Mouse (Mus musculus) heart, adult 2 months (tissue): ENCODE data around the gene 6430628N08Rik. TPM values are rescaled to one million over a fixed set of nuclear protein-coding genes. Genes with fewer than 3 reads are reported as not detected.

Experiments
- DNase-seq, 2 experiments: peaks; one replicate each; pipeline ENCODE4 v3.0.0; 2021
- H3K27ac ChIP-seq: fragments of 200-600 bp; 2 replicates; pipeline ENCODE4 v1.8.1; 2022
- H3K27me3 ChIP-seq: fragments of 200-500 bp; 2 replicates; pipeline ENCODE4 v1.6.1; 2012; ENCODE audit warnings: mild to moderate bottlenecking, low read length, inconsistent platforms, mixed read lengths; ENCODE audit not compliant: control insufficient read depth, insufficient read depth
- H3K36me3 ChIP-seq: fragments of 200-500 bp; 2 replicates; pipeline ENCODE4 v1.6.1; 2012; ENCODE audit warnings: low read length, inconsistent platforms; ENCODE audit not compliant: control insufficient read depth, insufficient read depth
- H3K4me1 ChIP-seq: fragments of 200-500 bp; 2 replicates; pipeline ENCODE4 v1.6.1; 2011; ENCODE audit warnings: low read length; ENCODE audit not compliant: control insufficient read depth, insufficient read depth
- H3K4me3 ChIP-seq: fragments of 200-600 bp; 2 replicates; pipeline ENCODE4 v1.8.1; 2022
- H3K79me2 ChIP-seq: fragments of 200-500 bp; replicated peaks from 2 replicates; pipeline ENCODE4 v1.6.1; 2012; ENCODE audit warnings: mild to moderate bottlenecking, inconsistent platforms, low read length, moderate library complexity, mixed read lengths; ENCODE audit not compliant: control insufficient read depth, insufficient read depth
- H3K9ac ChIP-seq: fragments of 200-500 bp; 2 replicates; pipeline ENCODE4 v1.6.1; 2012; ENCODE audit warnings: low read depth, mild to moderate bottlenecking, control low read depth, inconsistent platforms, low read length, mixed read lengths
- CTCF ChIP-seq: fragments of 200-600 bp; IDR thresholded peaks from 2 replicates; pipeline ENCODE4 v1.8.1; 2022; ENCODE audit warnings: antibody characterized with exemption, mild to moderate bottlenecking, moderate library complexity
- EP300 ChIP-seq: fragments of 200-500 bp; IDR thresholded peaks from 2 replicates; pipeline ENCODE4 v1.6.1; 2011; ENCODE audit warnings: low read depth, low read length, control low read depth; ENCODE audit not compliant: insufficient read depth
- POLR2A ChIP-seq: fragments of 200-500 bp; IDR thresholded peaks from 2 replicates; pipeline ENCODE4 v1.6.1; 2011; ENCODE audit warnings: mild to moderate bottlenecking, low read depth, low read length, control low read depth; ENCODE audit not compliant: insufficient read depth
- WGBS: fragments of 180-500 bp; shearing (Covaris S2); methylation state at CpG from one replicate; pipeline ENCODE4 v1.1.7; 2018; 5-methylcytosine and 5-hydroxymethylcytosine counted together
- intact Hi-C: fragments of 180-260 bp; cut with DNase I; formaldehyde crosslinking; loops from one replicate; pipeline ENCODE4 v1.15.1; 2025
- polyA plus RNA-seq: library from polyadenylated mRNA; depleted of rRNA; stranded (reverse); fragments of >200 nt; gene quantifications from 2 replicates; pipeline ENCODE4 v1.2.3, GENCODE M21; 2012
- total RNA-seq, 2 experiments: library from RNA; stranded (reverse); gene quantifications; 2 replicates each; pipeline ENCODE4 v1.2.3; 2021

The 6430628N08Rik gene
- total and polyA plus RNA-seq, 3 experiments: not detected

DNA sequence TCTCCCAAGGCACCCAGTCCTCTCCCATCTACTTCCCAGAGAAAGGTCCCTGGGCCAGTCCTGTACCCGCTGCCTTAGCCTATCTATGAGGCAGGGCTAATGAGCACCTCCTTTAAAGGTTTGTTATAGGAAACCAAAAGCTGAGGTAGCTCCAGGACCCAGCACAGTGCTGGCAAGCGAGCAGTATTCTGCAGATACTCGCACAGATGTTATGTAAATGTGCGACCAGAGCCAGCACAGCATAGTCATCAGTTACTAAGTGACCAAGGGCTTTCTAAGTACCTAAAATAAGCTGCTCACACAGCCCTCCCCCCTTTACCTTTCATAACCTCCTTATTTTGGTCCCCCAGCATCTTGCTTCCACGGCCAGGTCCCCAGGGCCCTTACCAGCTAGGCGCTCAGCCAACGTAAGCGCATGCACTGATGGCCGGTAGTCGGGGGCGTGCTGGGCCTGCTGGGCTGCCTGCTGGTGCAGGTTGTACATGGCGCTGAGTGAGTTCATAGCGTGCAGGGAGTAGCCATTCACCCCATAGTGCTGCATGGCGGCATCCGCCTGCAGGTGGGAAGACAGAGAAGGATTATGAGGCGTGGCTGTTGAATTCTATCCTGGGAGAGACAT lies 32.9 kb downstream of the 6430628N08Rik start:
- TF ChIP-seq CTCF: no peak
- TF ChIP-seq EP300: no peak
- TF ChIP-seq POLR2A: no peak
- intact Hi-C loops: no loop called here
- no peaks in the 10 kb centered on the region for H3K36me3 ChIP-seq
- no peaks in the 10 kb centered on the region for H3K79me2 ChIP-seq
- H3K4me3 ChIP-seq: no peak overlapping the region
- peaks cover 3% of the 10 kb centered on the region; the same call in 1 of the 2 replicates for H3K27me3 ChIP-seq
- H3K27ac ChIP-seq: no peak overlapping the region
- no peak overlapping the region for H3K9ac ChIP-seq
- DNase-seq: no peak
- 56% methylated on average over 16 of the region's 16 CpGs for WGBS
- H3K4me1 ChIP-seq: no peaks in the 10 kb centered on the region

DNA sequence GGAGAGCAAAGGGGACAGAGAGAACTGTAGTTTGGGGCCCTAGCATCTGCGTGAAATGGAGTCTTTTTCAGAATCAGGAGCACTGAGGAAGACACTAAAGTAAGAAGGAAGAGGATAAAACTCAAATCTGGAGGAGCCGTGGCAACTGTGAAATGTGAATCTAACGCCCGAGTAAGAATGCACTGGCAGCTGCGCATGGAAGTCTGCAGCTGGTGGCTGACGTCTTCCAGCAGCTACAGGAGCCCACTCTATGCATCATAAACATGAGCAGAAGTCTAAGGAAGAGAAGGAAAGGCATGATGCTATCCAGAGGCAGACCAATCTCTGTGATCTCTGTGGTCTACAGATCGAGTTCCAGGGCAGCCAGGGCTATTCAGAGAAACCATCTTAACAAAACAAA lies 37.2 kb downstream of the 6430628N08Rik start:
- no peak for TF ChIP-seq CTCF
- TF ChIP-seq EP300: no peak
- no peak for TF ChIP-seq POLR2A
- H3K27ac ChIP-seq: no peak overlapping the region
- peaks cover 12% of the 10 kb centered on the region for H3K27me3 ChIP-seq
- H3K4me1 ChIP-seq: no peaks in the 10 kb centered on the region
- H3K36me3 ChIP-seq: no peaks in the 10 kb centered on the region
- intact Hi-C loops: no loop called here
- H3K9ac ChIP-seq: no peak overlapping the region
- no peak for DNase-seq
- no peak overlapping the region for H3K4me3 ChIP-seq
- no peaks in the 10 kb centered on the region for H3K79me2 ChIP-seq
- 46% methylated on average over 7 of the region's 7 CpGs for WGBS

GRCm38 (mm10) chr4:115931556-115932088 lies 41.2 kb downstream of the 6430628N08Rik start:
- H3K36me3 ChIP-seq: no peaks in the 10 kb centered on the region

DNA sequence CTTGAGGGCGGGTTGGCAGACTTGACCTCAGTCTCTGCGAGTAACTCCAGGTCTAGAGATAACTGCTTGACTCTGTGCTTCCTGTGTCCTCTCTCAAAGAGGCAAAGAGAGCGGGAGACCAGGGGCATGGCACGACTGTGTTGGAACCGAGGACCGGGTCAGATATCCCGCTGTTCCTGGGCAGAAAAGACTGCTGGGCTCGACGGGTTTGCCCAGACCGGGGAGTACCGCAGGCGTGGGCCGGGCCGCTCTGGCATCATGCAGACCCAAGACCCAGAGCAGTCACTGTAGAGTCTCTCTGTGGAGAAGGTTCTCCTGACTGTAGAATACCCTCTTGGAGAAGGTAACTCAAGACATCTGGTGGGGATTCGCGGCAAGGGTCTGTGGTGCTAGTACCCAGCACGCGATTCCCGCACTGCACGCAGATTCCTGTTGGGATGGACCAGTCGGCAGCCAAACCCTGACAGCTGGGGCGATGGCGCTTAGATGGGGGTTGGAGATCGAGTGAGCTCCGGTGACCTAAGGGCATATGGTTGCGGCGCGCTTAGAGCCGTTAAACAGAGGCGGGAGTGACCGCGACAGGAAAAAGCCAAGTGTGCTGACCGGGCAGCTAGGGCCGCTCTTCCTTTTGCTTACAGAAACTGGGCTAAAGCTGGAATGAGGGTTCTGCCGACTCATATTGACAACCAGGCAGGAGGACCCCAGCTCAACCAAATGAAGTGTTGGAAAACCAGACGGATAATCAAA lies 45.5 kb downstream of the 6430628N08Rik start:
- intact Hi-C loops: no loop called here
- no peak overlapping the region for H3K4me3 ChIP-seq

More at GRCm38 (mm10) chr4:115931556-115932088, 41.2 kb downstream of the 6430628N08Rik start:
- intact Hi-C loops: no loop called here
- peaks cover 31% of the 10 kb centered on the region for H3K27me3 ChIP-seq
- no peaks in the 10 kb centered on the region for H3K79me2 ChIP-seq
- TF ChIP-seq CTCF (no peak), POLR2A (no peak)
- H3K4me1 ChIP-seq: no peaks in the 10 kb centered on the region
- H3K27ac ChIP-seq: no peak overlapping the region
- 60% methylated on average over 13 of the region's 13 CpGs for WGBS
- H3K9ac ChIP-seq: no peak overlapping the region
- H3K4me3 ChIP-seq: no peak overlapping the region
- no peak for DNase-seq

DNA sequence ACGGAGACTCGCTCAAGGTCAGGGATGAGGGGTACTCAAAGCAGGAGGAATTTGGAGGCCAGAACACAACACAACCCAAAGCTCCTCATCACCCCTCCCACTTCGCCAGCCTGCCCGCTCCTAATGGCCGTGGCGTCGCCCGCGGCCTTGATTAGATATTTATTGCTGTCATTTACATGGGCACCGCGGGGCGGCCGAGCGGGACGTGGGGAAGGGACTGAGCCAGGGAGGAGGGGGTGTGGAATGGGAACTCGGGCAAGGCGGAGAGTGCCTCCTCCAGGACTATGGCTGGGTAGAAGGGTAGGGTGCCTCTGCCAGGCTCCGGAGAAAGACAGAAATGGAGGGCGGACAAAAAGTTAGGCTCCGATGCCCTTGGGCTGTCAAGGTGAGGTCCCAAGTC lies 46.2 kb downstream of the 6430628N08Rik start:
- Histone ChIP-seq H3K9ac (no peak overlapping the region), H3K79me2 (no peaks in the 10 kb centered on the region), H3K27ac (no peak overlapping the region), H3K4me3 (no peak overlapping the region), H3K4me1 (0 out of 2 replicates have a peak, but pooled peaks cover 2% of the 10 kb centered on the region), H3K36me3 (no peaks in the 10 kb centered on the region), H3K27me3 (peaks cover 47% of the 10 kb centered on the region)
- no peak for DNase-seq
- intact Hi-C loops: no loop called here
- no peak for TF ChIP-seq EP300
- TF ChIP-seq POLR2A: no peak
- TF ChIP-seq CTCF: no peak
- WGBS: 4% methylated on average over 20 of the region's 20 CpGs

More for the DNA sequence above, 45.5 kb downstream of the 6430628N08Rik start:
- H3K79me2 ChIP-seq: no peaks in the 10 kb centered on the region
- WGBS: 2% methylated on average over 36 of the region's 36 CpGs
- H3K27me3 ChIP-seq: peaks cover 48% of the 10 kb centered on the region
- H3K36me3 ChIP-seq: no peaks in the 10 kb centered on the region
- no peak for TF ChIP-seq POLR2A
- no peak for TF ChIP-seq CTCF
- TF ChIP-seq EP300: no peak
- H3K9ac ChIP-seq: no peak overlapping the region
- H3K27ac ChIP-seq: no peak overlapping the region
- no peak for DNase-seq
- 0 out of 2 replicates have a peak, but pooled peaks cover 2% of the 10 kb centered on the region for H3K4me1 ChIP-seq
